Mouse (Mus musculus) MEL (cell line): ENCODE results near the gene Gfod1. TPM values are rescaled to one million over a fixed set of nuclear protein-coding genes. Genes with fewer than 3 reads are reported as not detected.

Experiments used
- DNase-seq: peaks from one replicate; pipeline ENCODE4 v3.0.0; 2011; ENCODE audit warnings: low read depth, low spot score
- H3K27ac ChIP-seq: 2 replicates; pipeline ENCODE4 v1.5.1; 2012; ENCODE audit warnings: low read depth, mild to moderate bottlenecking, control low read depth, low read length, moderate library complexity; ENCODE audit not compliant: control insufficient read depth
- H3K27me3 ChIP-seq, 2 experiments: fragments of 150-350 bp in 1 of 2; sonication (generic) in 1 of 2; 2 replicates each; pipeline ENCODE4 v1.6.1; 2012; ENCODE audit warnings: low read length in 2 of 2, mild to moderate bottlenecking in 2 of 2, improper control_type of control experiment in 1 of 2, moderate library complexity in 1 of 2; ENCODE audit not compliant: insufficient read depth in 2 of 2, control insufficient read depth in 1 of 2
- H3K36me3 ChIP-seq, 2 experiments: 2 replicates each; pipeline ENCODE4 v1.6.1; 2012 to 2014; ENCODE audit warnings: low read length in 2 of 2, improper control_type of control experiment in 1 of 2, inconsistent platforms in 1 of 2, mild to moderate bottlenecking in 1 of 2; ENCODE audit not compliant: insufficient read depth in 2 of 2, control insufficient read depth in 1 of 2
- H3K4me1 ChIP-seq, 2 experiments: fragments of 150-350 bp in 1 of 2; sonication (generic) in 1 of 2; 2 replicates each; pipeline ENCODE4 v1.6.1; 2012; ENCODE audit warnings: low read length in 2 of 2, improper control_type of control experiment in 1 of 2, mild to moderate bottlenecking in 1 of 2; ENCODE audit not compliant: insufficient read depth in 2 of 2, control insufficient read depth in 1 of 2
- H3K4me3 ChIP-seq, 2 experiments: fragments of 150-350 bp in 1 of 2; sonication (generic) in 1 of 2; 2 replicates each; pipeline ENCODE4 v1.5.1; 2012; ENCODE audit warnings: low read depth in 2 of 2, low read length in 2 of 2, mild to moderate bottlenecking in 2 of 2, moderate library complexity in 2 of 2, control low read depth in 1 of 2, improper control_type of control experiment in 1 of 2; ENCODE audit not compliant: control insufficient read depth in 1 of 2, insufficient read depth in 1 of 2
- H3K79me2 ChIP-seq: 2 replicates; pipeline ENCODE4 v1.6.1; 2012; ENCODE audit warnings: mild to moderate bottlenecking, low read length, moderate library complexity; ENCODE audit not compliant: control insufficient read depth, poor library complexity, insufficient read depth
- H3K9ac ChIP-seq: 2 replicates; pipeline ENCODE4 v1.6.1; 2012; ENCODE audit warnings: low read depth, mild to moderate bottlenecking, control low read depth, low read length, moderate library complexity; ENCODE audit not compliant: control insufficient read depth, poor library complexity, severe bottlenecking
- H3K9me3 ChIP-seq: fragments of 150-350 bp; sonication (generic); replicated peaks from 2 replicates; pipeline ENCODE4 v1.6.1; 2012; ENCODE audit warnings: mild to moderate bottlenecking, low read length, improper control_type of control experiment, moderate library complexity; ENCODE audit not compliant: insufficient read depth
- CHD1 ChIP-seq: IDR thresholded peaks from 2 replicates; pipeline ENCODE4 v1.6.1; 2012; ENCODE audit warnings: low read depth, mild to moderate bottlenecking, inconsistent platforms, low read length, improper control_type of control experiment
- CHD2 ChIP-seq: IDR thresholded peaks from 2 replicates; pipeline ENCODE4 v1.6.1; 2011; ENCODE audit warnings: low read length, improper control_type of control experiment
- CTCF ChIP-seq, 3 experiments: IDR thresholded peaks in 2 of 3; conservative IDR thresholded peaks in 1 of 3; 2 replicates each; pipeline ENCODE4 v1.5.1; 2011 to 2012; ENCODE audit warnings: low read length in 3 of 3, low read depth in 2 of 3, mild to moderate bottlenecking in 2 of 3, improper control_type of control experiment in 1 of 3, inconsistent platforms in 1 of 3, mixed read lengths in 1 of 3, moderate library complexity in 1 of 3; ENCODE audit not compliant: control insufficient read depth in 1 of 3, insufficient read depth in 1 of 3, poor library complexity in 1 of 3, severe bottlenecking in 1 of 3
- ELF1 ChIP-seq: IDR thresholded peaks from 2 replicates; pipeline ENCODE4 v1.6.1; 2014; ENCODE audit warnings: low read depth, mild to moderate bottlenecking, inconsistent platforms, low read length, improper control_type of control experiment, moderate library complexity
- GATA1 ChIP-seq: IDR thresholded peaks from 2 replicates; pipeline ENCODE4 v1.6.1; 2011; ENCODE audit warnings: low read depth, low read length, improper control_type of control experiment
- MAFK ChIP-seq: IDR thresholded peaks from 2 replicates; pipeline ENCODE4 v1.6.1; 2011; ENCODE audit warnings: low read depth, mild to moderate bottlenecking, low read length, improper control_type of control experiment, borderline replicate concordance
- MAZ ChIP-seq: IDR thresholded peaks from 2 replicates; pipeline ENCODE4 v1.6.1; 2012; ENCODE audit warnings: low read depth, mild to moderate bottlenecking, inconsistent platforms, low read length, improper control_type of control experiment
- MYB ChIP-seq: IDR thresholded peaks from 2 replicates; pipeline ENCODE4 v1.6.1; 2011; ENCODE audit warnings: mild to moderate bottlenecking, low read depth, low read length, improper control_type of control experiment
- MYC ChIP-seq: IDR thresholded peaks from 2 replicates; pipeline ENCODE4 v1.6.1; 2011; ENCODE audit warnings: low read depth, mild to moderate bottlenecking, low read length, improper control_type of control experiment, moderate library complexity
- NRF1 ChIP-seq: IDR thresholded peaks from 2 replicates; pipeline ENCODE4 v1.6.1; 2014; ENCODE audit warnings: low read depth, mild to moderate bottlenecking, inconsistent platforms, low read length, improper control_type of control experiment, moderate library complexity; ENCODE audit not compliant: poor library complexity, insufficient read depth, severe bottlenecking
- POLR2A ChIP-seq, 2 experiments: IDR thresholded peaks; 2 replicates each; pipeline ENCODE4 v1.6.1; 2011 to 2012; ENCODE audit warnings: low read length in 2 of 2, mild to moderate bottlenecking in 2 of 2, control low read depth in 1 of 2, improper control_type of control experiment in 1 of 2, low read depth in 1 of 2, moderate library complexity in 1 of 2; ENCODE audit not compliant: control insufficient read depth in 1 of 2, insufficient read depth in 1 of 2, poor library complexity in 1 of 2
- SIN3A ChIP-seq: IDR thresholded peaks from 2 replicates; pipeline ENCODE4 v1.6.1; 2012; ENCODE audit warnings: low read length, improper control_type of control experiment, inconsistent platforms
- SMC3 ChIP-seq: IDR thresholded peaks from 2 replicates; pipeline ENCODE4 v1.6.1; 2011; ENCODE audit warnings: low read depth, low read length, improper control_type of control experiment
- TAL1 ChIP-seq: IDR thresholded peaks from 2 replicates; pipeline ENCODE4 v1.6.1; 2012; ENCODE audit warnings: mild to moderate bottlenecking, inconsistent platforms, low read length, moderate library complexity, mixed read lengths
- TCF12 ChIP-seq: IDR thresholded peaks from 2 replicates; pipeline ENCODE4 v1.6.1; 2014; ENCODE audit warnings: low read depth, mild to moderate bottlenecking, inconsistent platforms, low read length, improper control_type of control experiment, moderate library complexity
- UBTF ChIP-seq: IDR thresholded peaks from 2 replicates; pipeline ENCODE4 v1.6.1; 2012; ENCODE audit warnings: low read depth, mild to moderate bottlenecking, inconsistent platforms, low read length, improper control_type of control experiment, moderate library complexity, borderline replicate concordance; ENCODE audit not compliant: insufficient read depth
- ZC3H11A ChIP-seq: IDR thresholded peaks from 2 replicates; pipeline ENCODE4 v1.6.1; 2012; ENCODE audit warnings: low read depth, mild to moderate bottlenecking, inconsistent platforms, low read length, improper control_type of control experiment
- ZKSCAN1 ChIP-seq: IDR thresholded peaks from 2 replicates; pipeline ENCODE4 v1.6.1; 2012; ENCODE audit warnings: low read depth, mild to moderate bottlenecking, inconsistent platforms, low read length, improper control_type of control experiment, moderate library complexity
- polyA plus RNA-seq, 2 experiments: library from polyadenylated mRNA; stranded (reverse) in 1 of 2; unstranded in 1 of 2; fragments of >175 nt in 1 of 2; fragments of >200 nt in 1 of 2; gene quantifications; 2 replicates each; pipeline versions ENCODE4 v1.2.1 to v1.2.4; 2012; ENCODE audit warnings: low replicate concordance in 2 of 2, low read depth in 1 of 2; ENCODE audit not compliant: insufficient read length in 2 of 2, insufficient read depth in 1 of 2, missing spikeins in 1 of 2
- total RNA-seq: library from RNA; depleted of rRNA; stranded (reverse); fragments of 300-350 nt; gene quantifications from 2 replicates; pipeline ENCODE4 v1.2.3, GENCODE M21; 2012

Gene Gfod1
- total and polyA plus RNA-seq, 3 experiments = 0.27 to 0.93 TPM; not detected in 1

DNA sequence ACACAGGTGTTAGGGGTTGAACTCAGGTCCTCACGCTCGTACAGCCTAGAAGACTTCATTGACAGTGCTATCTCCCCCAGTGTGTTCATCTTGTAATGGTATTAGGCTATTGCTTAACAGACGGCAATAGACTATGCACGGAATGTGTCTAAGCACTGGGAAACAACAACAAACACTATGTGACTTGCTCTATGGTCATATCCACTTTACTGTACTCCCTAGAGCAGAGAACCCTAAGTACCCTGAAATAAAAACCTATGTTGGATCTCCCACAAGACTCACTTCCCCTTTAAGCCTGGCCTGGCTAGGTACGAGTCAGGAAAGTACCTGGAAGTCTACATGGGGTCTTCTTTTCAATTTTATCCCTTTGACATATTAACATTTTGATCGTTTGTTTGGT lies 82.7 kb downstream of the Gfod1 start:
- H3K9ac ChIP-seq = no peak overlapping the region
- no peaks in the 10 kb centered on the region for H3K27me3 ChIP-seq
- no peak for TF ChIP-seq UBTF
- no peak for TF ChIP-seq GATA1
- TF ChIP-seq MAFK = no peak
- TF ChIP-seq NRF1 = no peak
- TF ChIP-seq MAZ = no peak
- TF ChIP-seq, all 39 proteins: peak for 0
- no peak for DNase-seq
- Histone ChIP-seq H3K27ac (no peak overlapping the region), H3K79me2 (no peaks in the 10 kb centered on the region), H3K4me1 (peaks cover 6 to 17% of the 10 kb centered on the region in 2 experiments), H3K9me3 (no peaks in the 10 kb centered on the region), H3K36me3 (peaks cover 0 to 13% of the 10 kb centered on the region in 2 experiments; a peak in 2 of 4 replicates), H3K4me3 (no peak overlapping the region)

DNA sequence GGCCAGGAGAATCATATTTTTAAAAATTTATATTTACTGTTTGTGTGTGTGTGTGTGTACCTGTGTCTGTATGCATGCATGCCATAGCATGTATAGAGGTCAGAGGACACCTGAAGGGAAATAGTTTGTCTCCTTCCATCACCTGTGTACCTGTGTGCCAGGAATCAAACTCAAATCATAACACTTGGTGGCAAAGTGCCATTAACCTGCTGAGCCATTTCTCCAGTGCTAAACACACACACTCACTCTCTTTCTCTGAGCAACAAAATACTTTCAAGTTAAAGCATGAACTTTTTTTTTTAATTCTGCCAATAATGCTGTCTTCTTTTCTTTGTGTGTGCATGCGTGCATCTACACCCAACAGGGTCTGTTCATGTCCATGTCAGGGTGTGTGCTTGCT lies 83.3 kb downstream of the Gfod1 start:
- Histone ChIP-seq H3K27me3 (no peaks in the 10 kb centered on the region), H3K9ac (no peak overlapping the region), H3K36me3 (peaks cover 0 to 19% of the 10 kb centered on the region in 2 experiments; a peak in 2 of 4 replicates), H3K4me3 (no peak overlapping the region), H3K9me3 (no peaks in the 10 kb centered on the region), H3K4me1 (peaks cover 7 to 24% of the 10 kb centered on the region in 2 experiments), H3K79me2 (no peaks in the 10 kb centered on the region), H3K27ac (no peak overlapping the region)
- TF ChIP-seq GATA1 = no peak
- no peak for TF ChIP-seq TCF12
- no peak for TF ChIP-seq MYC
- no peak for TF ChIP-seq CHD1
- TF ChIP-seq MYB = no peak
- no peak for TF ChIP-seq ZC3H11A
- no peak for TF ChIP-seq TAL1
- no peak for TF ChIP-seq SIN3A
- TF ChIP-seq ZKSCAN1 = no peak
- no peak for TF ChIP-seq POLR2A (IDR thresholded peaks at IDR 0.05; ENCODE audit: control insufficient read depth in 1 of 2, insufficient read depth in 1 of 2, low read depth in 1 of 2, low read length in 2 of 2, poor library complexity in 1 of 2)
- TF ChIP-seq CHD2 = no peak
- TF ChIP-seq ELF1 = no peak
- DNase-seq = no peak

DNA sequence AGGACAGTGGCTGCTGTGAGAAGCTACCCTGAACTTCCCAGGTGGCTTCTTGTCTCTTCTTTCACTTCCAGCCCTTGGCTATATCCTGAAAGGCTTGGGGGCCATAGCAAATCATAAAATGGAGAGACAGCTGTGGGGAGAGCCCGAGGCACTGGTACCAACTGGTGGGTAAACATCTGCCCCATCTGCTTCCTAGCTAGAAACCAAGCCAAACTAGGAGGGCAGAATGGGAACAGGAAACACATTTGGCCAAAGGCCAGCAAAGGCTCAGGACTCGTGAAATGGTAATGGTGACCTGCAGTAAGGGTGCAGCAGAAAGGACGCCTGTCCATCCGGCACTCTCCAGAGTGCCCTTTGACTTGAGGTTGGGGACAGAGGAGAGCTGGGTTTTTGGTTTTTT lies 85.2 kb downstream of the Gfod1 start:
- H3K4me1 ChIP-seq = peaks cover 10 to 27% of the 10 kb centered on the region in 2 experiments
- H3K27ac ChIP-seq = no peak overlapping the region
- H3K79me2 ChIP-seq = no peaks in the 10 kb centered on the region

More for the DNA sequence above, 85.2 kb downstream of the Gfod1 start:
- TF ChIP-seq CTCF (IDR thresholded peaks at IDR 0.05 in 2 of 3, conservative IDR thresholded peaks at IDR 0.05 in 1 of 3; ENCODE audit: control insufficient read depth in 1 of 3, insufficient read depth in 1 of 3, low read depth in 2 of 3, low read length in 3 of 3, poor library complexity in 1 of 3, severe bottlenecking in 1 of 3) (no peak), MAZ (no peak), SMC3 (no peak)
- DNase-seq = no peak
- no peaks in the 10 kb centered on the region for H3K9me3 ChIP-seq
- H3K9ac ChIP-seq = no peak overlapping the region
- peaks cover 0 to 30% of the 10 kb centered on the region in 2 experiments; a peak in 2 of 4 replicates for H3K36me3 ChIP-seq
- no peaks in the 10 kb centered on the region for H3K27me3 ChIP-seq
- H3K4me3 ChIP-seq = no peak overlapping the region
